Mouse (Mus musculus) forebrain, embryonic 16.5 days (tissue): Measurements from ENCODE around the gene Zbtb20. TPM values are rescaled to one million over a fixed set of nuclear protein-coding genes. Genes with fewer than 3 reads are reported as not detected.

ENCODE experiments used
- ATAC-seq: fragments of 200-750 bp; cut with Nextera tagmentation; 2 replicates; pipeline ENCODE4 v1.8.0; 2017; ENCODE audit warnings: mild to moderate bottlenecking, moderate library complexity
- H3K27ac ChIP-seq: fragments of 300-500 bp; sonication (generic); 2 replicates; pipeline ENCODE4 v1.5.1; 2014; ENCODE audit warnings: low read length, control low read depth
- H3K27me3 ChIP-seq: fragments of 300-500 bp; sonication (generic); replicated peaks from 2 replicates; pipeline ENCODE4 v1.6.1; 2014; ENCODE audit warnings: low read length; ENCODE audit not compliant: control insufficient read depth, insufficient read depth
- H3K36me3 ChIP-seq: fragments of 300-500 bp; sonication (generic); 2 replicates; pipeline ENCODE4 v1.6.1; 2014; ENCODE audit not compliant: control insufficient read depth, insufficient read depth
- H3K4me1 ChIP-seq: fragments of 300-500 bp; sonication (generic); replicated peaks from 2 replicates; pipeline ENCODE4 v1.6.1; 2014; ENCODE audit warnings: low read length; ENCODE audit not compliant: control insufficient read depth, insufficient read depth
- H3K4me2 ChIP-seq: fragments of 300-500 bp; sonication (generic); 2 replicates; pipeline ENCODE4 v1.6.1; 2014; ENCODE audit warnings: mild to moderate bottlenecking, low read length, control low read depth
- H3K4me3 ChIP-seq: fragments of 300-500 bp; sonication (generic); replicated peaks from 2 replicates; pipeline ENCODE4 v1.5.1; 2014; ENCODE audit warnings: mild to moderate bottlenecking, low read length, control low read depth
- H3K9ac ChIP-seq: fragments of 300-500 bp; sonication (generic); replicated peaks from 2 replicates; pipeline ENCODE4 v1.6.1; 2014; ENCODE audit warnings: low read depth, low read length, control low read depth
- H3K9me3 ChIP-seq: fragments of 300-500 bp; sonication (generic); 2 replicates; pipeline ENCODE4 v1.6.1; 2016; ENCODE audit warnings: low read length; ENCODE audit not compliant: control insufficient read depth
- WGBS: fragments of 180-500 bp; shearing (Covaris S2); extraction: QIAGEN DNeasy Blood & Tissue Kit; methylation state at CpG from one replicate; pipeline ENCODE4 v1.1.7; 2014; 5-methylcytosine and 5-hydroxymethylcytosine counted together
- polyA plus RNA-seq: library from polyadenylated mRNA; unstranded; fragments of >200 nt; fragmentation: Nextera tagmentation; extraction: Ambion mirVana; gene quantifications from 2 replicates; pipeline ENCODE4 v1.2.1, GENCODE M21; 2015

Zbtb20 gene
- polyA plus RNA-seq, 1 experiment from 2014 or later: 126 TPM

- Histone ChIP-seq H3K27me3 (no peaks in the 10 kb centered on the region), H3K4me2 (no peak overlapping the region), H3K36me3 (no peaks in the 10 kb centered on the region), H3K9ac (no peak overlapping the region), H3K9me3 (no peaks in the 10 kb centered on the region), H3K4me3 (no peak overlapping the region), H3K27ac (peak overlapping the region; percentile 34), H3K4me1 (peaks cover 29% of the 10 kb centered on the region)
- 62% methylated on average over 4 of the region's 4 CpGs for WGBS
- ATAC-seq: no peak
These were observed 639.9 kb downstream of the Zbtb20 start for GRCm38 (mm10) chr16:43515538-43515937.

- H3K27ac ChIP-seq: no peak overlapping the region
- H3K4me1 ChIP-seq: peaks cover 28% of the 10 kb centered on the region
- 86% methylated on average over 2 of the region's 2 CpGs for WGBS
- ATAC-seq: no peak
- H3K9ac ChIP-seq: no peak overlapping the region
- H3K4me3 ChIP-seq: no peak overlapping the region
- no peaks in the 10 kb centered on the region for H3K36me3 ChIP-seq
- no peaks in the 10 kb centered on the region for H3K9me3 ChIP-seq
- H3K27me3 ChIP-seq: no peaks in the 10 kb centered on the region
- no peak overlapping the region for H3K4me2 ChIP-seq
These were observed 644.6 kb downstream of the Zbtb20 start for GRCm38 (mm10) chr16:43520274-43520673.

GRCm38 (mm10) chr16:43522482-43522881, 646.8 kb downstream of the Zbtb20 start:
- no peaks in the 10 kb centered on the region for H3K27me3 ChIP-seq
- peak; percentile 59 for ATAC-seq
- 60% methylated on average over 4 of the region's 4 CpGs for WGBS
- H3K4me1 ChIP-seq: peaks cover 27% of the 10 kb centered on the region
- H3K27ac ChIP-seq: peak overlapping the region; percentile 64; the same call in 1 of the 2 replicates
- no peaks in the 10 kb centered on the region for H3K36me3 ChIP-seq
- no peak overlapping the region for H3K4me3 ChIP-seq
- no peak overlapping the region for H3K9ac ChIP-seq
- H3K4me2 ChIP-seq: no peak overlapping the region
- H3K9me3 ChIP-seq: no peaks in the 10 kb centered on the region

GRCm38 (mm10) chr16:43524179-43524578, 648.5 kb downstream of the Zbtb20 start:
- WGBS: 84% methylated on average over 9 of the region's 9 CpGs
- no peak for ATAC-seq
- Histone ChIP-seq H3K9me3 (no peaks in the 10 kb centered on the region), H3K4me2 (no peak overlapping the region), H3K4me3 (no peak overlapping the region), H3K27me3 (no peaks in the 10 kb centered on the region), H3K36me3 (no peaks in the 10 kb centered on the region), H3K27ac (no peak overlapping the region), H3K9ac (no peak overlapping the region), H3K4me1 (peaks cover 23% of the 10 kb centered on the region)

- Histone ChIP-seq H3K4me3 (no peak overlapping the region), H3K4me2 (no peak overlapping the region), H3K4me1 (peaks cover 18% of the 10 kb centered on the region), H3K9ac (no peak overlapping the region), H3K27ac (no peak overlapping the region), H3K9me3 (no peaks in the 10 kb centered on the region), H3K27me3 (no peaks in the 10 kb centered on the region), H3K36me3 (no peaks in the 10 kb centered on the region)
- WGBS: 69% methylated on average over 6 of the region's 6 CpGs
- peak; percentile 65 for ATAC-seq
These were observed 649.9 kb downstream of the Zbtb20 start for GRCm38 (mm10) chr16:43525624-43526023.

GRCm38 (mm10) chr16:43528300-43528699, 652.6 kb downstream of the Zbtb20 start:
- WGBS: 40% methylated on average over 1 of the region's 1 CpGs
- no peak for ATAC-seq
- no peaks in the 10 kb centered on the region for H3K27me3 ChIP-seq

GRCm38 (mm10) chr16:43531328-43531727, 655.6 kb downstream of the Zbtb20 start:
- ATAC-seq: no peak
- 84% methylated on average over 6 of the region's 6 CpGs for WGBS
- no peaks in the 10 kb centered on the region for H3K36me3 ChIP-seq

More at GRCm38 (mm10) chr16:43528300-43528699, 652.6 kb downstream of the Zbtb20 start:
- Histone ChIP-seq H3K27ac (no peak overlapping the region), H3K36me3 (no peaks in the 10 kb centered on the region), H3K4me2 (no peak overlapping the region), H3K9me3 (no peaks in the 10 kb centered on the region), H3K4me3 (no peak overlapping the region), H3K9ac (no peak overlapping the region), H3K4me1 (peaks cover 14% of the 10 kb centered on the region)

GRCm38 (mm10) chr16:43534103-43534502, 658.4 kb downstream of the Zbtb20 start:
- no peak overlapping the region for H3K4me2 ChIP-seq
- ATAC-seq: peak; percentile 85

More at GRCm38 (mm10) chr16:43531328-43531727, 655.6 kb downstream of the Zbtb20 start:
- H3K27me3 ChIP-seq: no peaks in the 10 kb centered on the region
- no peak overlapping the region for H3K4me3 ChIP-seq
- H3K9me3 ChIP-seq: no peaks in the 10 kb centered on the region
- H3K4me2 ChIP-seq: no peak overlapping the region
- H3K4me1 ChIP-seq: peaks cover 20% of the 10 kb centered on the region
- H3K27ac ChIP-seq: no peak overlapping the region
- no peak overlapping the region for H3K9ac ChIP-seq

GRCm38 (mm10) chr16:43535912-43536311, 660.2 kb downstream of the Zbtb20 start:
- Histone ChIP-seq H3K27ac (no peak overlapping the region), H3K27me3 (no peaks in the 10 kb centered on the region), H3K9me3 (no peaks in the 10 kb centered on the region), H3K4me2 (no peak overlapping the region), H3K9ac (no peak overlapping the region), H3K4me3 (no peak overlapping the region), H3K36me3 (no peaks in the 10 kb centered on the region), H3K4me1 (peaks cover 35% of the 10 kb centered on the region)
- no peak for ATAC-seq
- WGBS: 83% methylated on average over 1 of the region's 1 CpGs

More at GRCm38 (mm10) chr16:43534103-43534502, 658.4 kb downstream of the Zbtb20 start:
- Histone ChIP-seq H3K36me3 (no peaks in the 10 kb centered on the region), H3K4me3 (no peak overlapping the region), H3K27me3 (no peaks in the 10 kb centered on the region), H3K9ac (no peak overlapping the region), H3K4me1 (peaks cover 26% of the 10 kb centered on the region), H3K9me3 (no peaks in the 10 kb centered on the region), H3K27ac (peak overlapping the region; percentile 68)
- 29% methylated on average over 3 of the region's 3 CpGs for WGBS

- H3K9me3 ChIP-seq: no peaks in the 10 kb centered on the region
- no peak overlapping the region for H3K27ac ChIP-seq
- H3K27me3 ChIP-seq: no peaks in the 10 kb centered on the region
- H3K4me3 ChIP-seq: no peak overlapping the region
- H3K9ac ChIP-seq: no peak overlapping the region
- WGBS: 82% methylated on average over 7 of the region's 7 CpGs
- H3K36me3 ChIP-seq: no peaks in the 10 kb centered on the region
- no peak overlapping the region for H3K4me2 ChIP-seq
- ATAC-seq: no peak
- peaks cover 34% of the 10 kb centered on the region for H3K4me1 ChIP-seq
These were observed 661.5 kb downstream of the Zbtb20 start for GRCm38 (mm10) chr16:43537163-43537562.
